Mouse (Mus musculus) intestine, postnatal 0 days (tissue): ENCODE data around the gene Gnptab. TPM values are rescaled to one million over a fixed set of nuclear protein-coding genes. Genes with fewer than 3 reads are reported as not detected.

Experiments
- ATAC-seq: fragments of 200-750 bp; cut with Nextera tagmentation; 2 replicates; pipeline ENCODE4 v1.8.0; 2017; ENCODE audit warnings: mild to moderate bottlenecking, moderate TSS enrichment, moderate library complexity
- H3K27ac ChIP-seq: fragments of 300-500 bp; sonication (generic); 2 replicates; pipeline ENCODE4 v1.5.1; 2014; ENCODE audit warnings: mild to moderate bottlenecking, low read depth, low read length, moderate library complexity
- H3K27me3 ChIP-seq: fragments of 300-500 bp; sonication (generic); replicated peaks from 2 replicates; pipeline ENCODE4 v1.6.1; 2014; ENCODE audit warnings: low read length, mixed read lengths; ENCODE audit not compliant: control insufficient read depth, insufficient read depth
- H3K36me3 ChIP-seq: fragments of 300-500 bp; sonication (generic); 2 replicates; pipeline ENCODE4 v1.6.1; 2014; ENCODE audit warnings: mild to moderate bottlenecking, moderate library complexity; ENCODE audit not compliant: control insufficient read depth, insufficient read depth
- H3K4me1 ChIP-seq: fragments of 300-500 bp; sonication (generic); replicated peaks from 2 replicates; pipeline ENCODE4 v1.6.1; 2014; ENCODE audit warnings: antibody characterized with exemption, low read length, mixed read lengths; ENCODE audit not compliant: control insufficient read depth, insufficient read depth
- H3K4me2 ChIP-seq: fragments of 300-500 bp; sonication (generic); replicated peaks from 2 replicates; pipeline ENCODE4 v1.6.1; 2014; ENCODE audit warnings: low read depth, mild to moderate bottlenecking, moderate library complexity
- H3K4me3 ChIP-seq: fragments of 300-500 bp; sonication (generic); 2 replicates; pipeline ENCODE4 v1.5.1; 2014; ENCODE audit warnings: low read depth, low read length
- H3K9ac ChIP-seq: fragments of 300-500 bp; sonication (generic); 2 replicates; pipeline ENCODE4 v1.6.1; 2014; ENCODE audit warnings: mild to moderate bottlenecking, low read depth, low read length
- H3K9me3 ChIP-seq: fragments of 300-500 bp; sonication (generic); 2 replicates; pipeline ENCODE4 v1.6.1; 2016; ENCODE audit warnings: mixed run types; ENCODE audit not compliant: control insufficient read depth
- CTCF ChIP-seq: sonication (generic); IDR thresholded peaks from 2 replicates; pipeline ENCODE4 v1.5.1; 2016; ENCODE audit warnings: low read depth, mild to moderate bottlenecking, control low read depth, antibody characterized with exemption, moderate library complexity
- WGBS: fragments of 180-500 bp; shearing (Covaris S2); extraction: QIAGEN DNeasy Blood & Tissue Kit; methylation state at CpG from one replicate; pipeline ENCODE4 v1.1.7; 2014; 5-methylcytosine and 5-hydroxymethylcytosine counted together
- polyA plus RNA-seq: library from polyadenylated mRNA; unstranded; fragments of >200 nt; fragmentation: Nextera tagmentation; extraction: Ambion mirVana; gene quantifications from 2 replicates; pipeline ENCODE4 v1.2.1, GENCODE M21; 2015

Gene Gnptab
- polyA plus RNA-seq, 1 experiment from 2014 or later = 6.2 TPM

DNA sequence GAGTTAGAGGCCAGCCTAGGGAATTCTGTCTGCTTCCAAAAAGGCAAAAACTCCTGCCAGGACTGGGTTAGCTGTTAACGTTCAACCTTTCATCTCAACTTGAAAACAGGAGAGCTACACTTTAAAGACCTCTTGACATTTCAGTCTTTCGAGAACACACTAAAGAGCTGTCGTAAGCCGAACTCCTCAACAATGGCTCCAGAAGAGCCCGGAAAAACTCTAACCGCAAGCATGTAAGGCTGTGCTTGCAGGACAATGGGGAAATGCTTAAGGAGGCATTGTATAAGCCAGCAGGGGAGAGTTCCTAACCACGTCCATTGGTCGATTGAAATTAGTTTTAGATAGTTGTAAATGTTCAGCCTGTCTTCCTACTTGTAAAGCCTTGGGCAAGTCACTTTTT is 29.1 kb upstream of the Gnptab start:
- Histone ChIP-seq H3K9ac (no peak overlapping the region), H3K4me2 (no peak overlapping the region), H3K4me3 (no peak overlapping the region), H3K4me1 (no peaks in the 10 kb centered on the region), H3K27ac (no peak overlapping the region), H3K36me3 (no peaks in the 10 kb centered on the region), H3K9me3 (no peaks in the 10 kb centered on the region), H3K27me3 (no peaks in the 10 kb centered on the region)
- TF ChIP-seq CTCF = no peak
- no peak for ATAC-seq
- WGBS = 67% methylated on average over 8 of the region's 8 CpGs

DNA sequence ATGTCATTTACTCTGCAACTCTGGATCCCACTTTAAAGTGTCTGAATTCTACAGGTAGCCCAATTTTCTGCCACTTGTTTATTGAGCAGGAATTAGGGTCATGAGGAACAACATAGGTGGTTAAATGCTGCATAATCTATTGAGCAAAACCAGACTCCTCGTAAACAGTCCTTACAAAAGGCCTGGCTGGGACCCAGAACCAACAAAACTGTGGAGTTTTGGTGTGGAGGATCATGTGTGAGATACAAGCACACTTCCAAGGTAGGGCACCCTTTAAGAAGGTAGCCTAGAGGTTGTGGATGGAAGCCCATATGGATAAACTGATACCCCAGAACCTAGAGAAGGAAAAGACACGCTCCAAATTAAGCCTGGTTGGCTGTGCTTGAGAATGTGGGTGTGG is 28.2 kb upstream of the Gnptab start:
- TF ChIP-seq CTCF = no peak
- no peak overlapping the region for H3K4me2 ChIP-seq
- no peak for ATAC-seq
- H3K4me3 ChIP-seq = no peak overlapping the region
- no peaks in the 10 kb centered on the region for H3K27me3 ChIP-seq
- no peaks in the 10 kb centered on the region for H3K9me3 ChIP-seq
- H3K9ac ChIP-seq = no peak overlapping the region
- H3K27ac ChIP-seq = no peak overlapping the region
- WGBS = 83% methylated on average over 2 of the region's 2 CpGs
- H3K4me1 ChIP-seq = no peaks in the 10 kb centered on the region
- no peaks in the 10 kb centered on the region for H3K36me3 ChIP-seq

- no peaks in the 10 kb centered on the region for H3K9me3 ChIP-seq
- H3K4me1 ChIP-seq = 0 out of 2 replicates have a peak, but pooled peaks cover 2% of the 10 kb centered on the region
- H3K27me3 ChIP-seq = no peaks in the 10 kb centered on the region
- no peak overlapping the region for H3K27ac ChIP-seq
- H3K4me3 ChIP-seq = no peak overlapping the region
- ATAC-seq = no peak
- no peak overlapping the region for H3K9ac ChIP-seq
- TF ChIP-seq CTCF = no peak
- WGBS = 59% methylated on average over 5 of the region's 5 CpGs
- no peak overlapping the region for H3K4me2 ChIP-seq
- no peaks in the 10 kb centered on the region for H3K36me3 ChIP-seq
Observed at GRCm38 (mm10) chr10:88351411-88352103, 27.4 kb upstream of the Gnptab start.

DNA sequence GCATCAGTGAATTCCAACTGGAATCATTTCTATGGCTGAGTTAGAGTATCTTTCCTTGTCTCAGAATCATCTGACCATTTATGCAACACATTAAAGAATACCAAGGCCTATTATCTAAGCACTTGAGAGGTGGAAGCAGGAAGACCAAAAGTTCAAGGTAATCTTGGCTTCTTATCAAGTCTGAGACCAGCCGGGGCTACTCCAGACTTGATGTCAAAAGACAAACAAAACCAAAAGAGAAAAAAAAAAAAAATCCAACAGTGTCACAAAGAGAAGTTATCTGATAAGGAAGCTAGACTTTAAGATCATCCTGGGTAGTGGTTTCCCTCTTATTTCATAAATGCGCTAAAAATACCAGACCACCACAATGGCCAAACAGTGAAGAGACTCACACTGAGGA is 26.4 kb upstream of the Gnptab start:
- H3K27ac ChIP-seq = no peak overlapping the region
- H3K4me2 ChIP-seq = no peak overlapping the region
- no peak overlapping the region for H3K9ac ChIP-seq
- no peak overlapping the region for H3K4me3 ChIP-seq
- WGBS = 59% methylated on average over 2 of the region's 2 CpGs
- no peak for TF ChIP-seq CTCF
- no peaks in the 10 kb centered on the region for H3K36me3 ChIP-seq
- no peaks in the 10 kb centered on the region for H3K27me3 ChIP-seq
- no peak for ATAC-seq
- 0 out of 2 replicates have a peak, but pooled peaks cover 3% of the 10 kb centered on the region for H3K4me1 ChIP-seq
- H3K9me3 ChIP-seq = no peaks in the 10 kb centered on the region

DNA sequence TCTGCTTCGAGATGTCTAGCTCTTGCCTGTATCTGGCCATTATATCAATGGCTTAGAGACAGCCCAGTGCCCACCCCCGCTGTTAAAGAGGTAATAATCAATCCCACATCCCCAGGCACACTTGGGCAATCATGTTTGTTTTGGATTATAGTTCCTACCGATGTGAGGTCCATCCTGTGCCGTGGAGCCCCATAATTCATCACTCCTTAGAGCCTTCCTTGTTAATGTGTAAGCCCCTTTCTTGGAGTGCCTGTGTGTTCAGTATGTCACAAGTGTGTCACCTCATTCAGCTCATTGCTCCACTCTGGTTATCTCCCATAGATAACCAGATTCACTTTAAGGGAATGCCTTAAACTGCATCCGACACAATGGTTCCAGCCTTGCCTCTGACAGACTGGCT is 24.3 kb upstream of the Gnptab start:
- Histone ChIP-seq H3K4me2 (no peak overlapping the region), H3K27ac (no peak overlapping the region), H3K4me1 (0 out of 2 replicates have a peak, but pooled peaks cover 3% of the 10 kb centered on the region), H3K27me3 (no peaks in the 10 kb centered on the region), H3K9ac (no peak overlapping the region), H3K36me3 (no peaks in the 10 kb centered on the region), H3K9me3 (no peaks in the 10 kb centered on the region), H3K4me3 (no peak overlapping the region)
- no peak for TF ChIP-seq CTCF
- 38% methylated on average over 5 of the region's 5 CpGs for WGBS
- no peak for ATAC-seq

GRCm38 (mm10) chr10:88356114-88356982 is 22.6 kb upstream of the Gnptab start:
- TF ChIP-seq CTCF = no peak
- H3K4me3 ChIP-seq = peak overlapping the region; percentile 59
- H3K4me2 ChIP-seq = peak overlapping the region; percentile 85
- no peak overlapping the region for H3K27ac ChIP-seq
- no peaks in the 10 kb centered on the region for H3K36me3 ChIP-seq
- no peaks in the 10 kb centered on the region for H3K9me3 ChIP-seq
- 12% methylated on average over 21 of the region's 21 CpGs for WGBS
- no peaks in the 10 kb centered on the region for H3K27me3 ChIP-seq
- peak overlapping the region; percentile 61 for H3K9ac ChIP-seq
- 0 out of 2 replicates have a peak, but pooled peaks have one; percentile 2 for ATAC-seq
- H3K4me1 ChIP-seq = 0 out of 2 replicates have a peak, but pooled peaks cover 3% of the 10 kb centered on the region
